Mouse (Mus musculus) ES-E14 (cell line): Measurements from ENCODE around the gene Dcbld1.

Experiments
- HCFC1 ChIP-seq: IDR thresholded peaks from 2 replicates; pipeline ENCODE4 v1.6.1; 2012; ENCODE audit warnings: low read length, inconsistent platforms, borderline replicate concordance; ENCODE audit not compliant: insufficient read depth
- ZNF384 ChIP-seq: IDR thresholded peaks from 2 replicates; pipeline ENCODE4 v1.6.1; 2012; ENCODE audit warnings: low read depth, low read length, inconsistent platforms

- no peak for TF ChIP-seq HCFC1
- no peak for TF ChIP-seq ZNF384
Observed at GRCm38 (mm10) chr10:52281337-52281736, 47.9 kb downstream of the Dcbld1 start.
